Mouse (Mus musculus) NIH3T3 (cell line): ENCODE measurements around the gene Gramd1a.

Experiments
- DNase-seq: peaks from one replicate; pipeline ENCODE4 v3.0.0-alpha.2; 2012; ENCODE audit warnings: low read depth

Gene Gramd1a

DNA sequence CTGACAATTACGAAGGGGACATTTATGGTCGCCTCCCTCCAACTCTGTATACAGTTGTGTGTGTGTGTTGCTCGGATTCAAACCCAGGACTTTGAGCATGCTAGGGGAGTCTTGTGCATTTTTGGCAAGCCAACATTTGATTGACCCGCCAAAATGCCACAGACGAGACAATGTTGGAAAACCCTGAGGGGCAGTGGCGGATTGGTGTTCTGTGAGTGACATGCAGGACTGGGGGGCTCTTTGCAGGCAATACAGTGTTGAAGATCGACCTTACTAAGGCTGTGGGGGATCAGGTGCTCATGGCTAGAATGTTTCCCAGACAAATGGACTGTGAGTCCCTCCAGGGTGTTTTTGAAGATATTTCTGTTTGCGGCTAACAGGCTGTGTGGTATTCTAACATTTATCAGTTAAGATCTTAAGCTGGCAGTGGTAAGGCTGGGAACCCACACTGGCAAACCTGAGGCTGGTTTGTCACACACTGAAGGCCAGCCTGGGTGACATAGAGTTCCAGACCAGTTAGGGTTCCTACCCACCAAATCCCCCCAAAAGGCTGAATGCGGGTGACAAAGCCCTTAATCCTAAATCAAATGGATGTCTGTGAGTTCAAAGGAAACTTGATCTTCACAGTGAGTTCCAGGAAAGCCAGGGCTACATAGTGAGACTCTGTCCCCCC, 58.7 kb downstream of the Gramd1a start:
- DNase-seq = no peak

DNA sequence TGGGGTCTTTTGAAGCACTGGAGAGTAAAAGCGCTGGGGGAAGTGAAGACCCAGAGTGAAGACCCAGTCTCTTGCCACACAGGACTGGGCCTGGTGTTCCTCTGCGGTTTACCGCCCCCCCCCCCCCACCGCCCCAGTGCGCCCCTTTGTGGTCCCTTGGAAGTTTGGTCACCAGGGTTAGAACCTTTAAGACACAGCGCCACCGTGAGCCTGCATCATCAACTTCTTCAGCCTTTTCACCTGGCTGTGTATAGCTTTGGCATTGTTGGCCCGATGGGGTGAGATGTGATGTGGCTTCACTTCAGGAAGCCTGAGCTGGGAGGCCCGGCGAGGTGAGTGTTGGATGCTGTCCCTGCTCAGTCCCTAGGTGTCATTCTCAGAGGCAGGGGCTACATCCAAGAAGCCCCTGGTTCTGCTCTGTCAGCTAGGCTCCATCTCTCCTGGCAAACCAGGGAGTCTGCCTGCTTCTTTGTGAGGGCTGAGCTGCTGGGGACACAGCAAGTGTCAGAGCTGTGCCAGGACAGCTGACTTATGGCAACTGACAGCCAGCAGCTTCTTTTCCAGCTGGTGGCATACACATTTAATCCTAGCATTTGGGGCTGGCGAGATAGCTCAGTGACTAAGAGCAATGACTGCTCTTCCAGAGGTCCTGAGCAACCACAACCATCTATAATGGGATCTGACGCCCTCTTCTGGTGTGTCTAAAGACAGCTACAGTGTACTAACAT, 60.8 kb downstream of the Gramd1a start:
- no peak for DNase-seq

DNA sequence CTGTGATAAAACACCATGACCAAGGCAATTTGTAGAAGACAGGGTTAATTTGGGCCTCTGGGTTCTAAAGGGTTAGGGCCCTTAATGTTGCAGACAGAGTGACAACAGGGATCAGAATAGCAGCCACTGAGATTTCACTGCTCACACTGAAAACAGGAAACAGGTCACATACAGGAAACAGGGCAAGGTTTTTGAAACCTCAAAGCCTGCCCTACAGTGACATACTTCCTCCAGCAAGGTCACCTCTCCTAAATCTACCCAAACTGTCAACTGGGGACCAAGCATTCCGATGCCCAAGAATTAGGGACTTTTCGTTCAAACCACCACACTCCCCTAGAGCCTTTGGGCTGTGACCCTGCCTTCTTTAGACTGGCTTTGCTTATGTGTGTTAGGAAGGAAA, 66.0 kb downstream of the Gramd1a start:
- DNase-seq = no peak

DNA sequence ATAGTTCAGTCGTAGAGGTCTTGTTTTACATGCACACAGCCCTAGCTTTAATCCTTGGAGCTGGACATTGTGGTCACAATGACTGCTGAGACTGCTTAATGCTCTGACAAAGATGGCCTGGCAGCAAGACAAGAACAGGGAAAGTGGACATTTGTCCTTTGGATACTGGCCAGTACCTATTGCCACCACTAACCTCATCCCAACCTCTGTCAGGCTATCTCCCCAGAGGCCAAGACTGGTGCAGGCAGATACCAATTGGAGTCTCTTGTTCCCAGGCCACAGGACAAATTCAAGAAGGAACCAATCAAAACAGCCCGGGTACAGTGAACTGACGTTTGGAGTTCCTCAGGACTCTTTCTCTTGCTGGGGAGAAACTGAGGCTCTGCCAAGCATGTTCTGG, 67.5 kb downstream of the Gramd1a start:
- no peak for DNase-seq

DNA sequence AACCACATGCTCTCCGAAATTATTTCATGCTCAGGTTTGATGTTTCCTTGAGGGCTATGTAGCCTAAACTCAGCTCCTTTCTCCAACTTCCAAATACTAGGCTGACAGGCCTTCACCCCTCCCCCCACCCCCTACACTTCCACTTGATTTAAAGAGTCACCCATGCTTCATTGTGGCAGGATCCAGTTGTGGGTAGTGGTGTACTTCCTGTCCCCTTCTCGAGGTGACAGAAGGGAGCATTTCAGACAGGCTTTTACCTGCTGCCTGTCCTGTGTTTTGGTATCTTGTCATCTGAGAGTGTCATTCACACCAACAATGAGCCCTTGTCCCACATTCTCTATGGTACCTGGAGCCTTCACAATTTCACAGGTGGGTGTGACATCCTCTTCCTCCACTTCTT, 68.4 kb downstream of the Gramd1a start:
- DNase-seq = no peak

DNA sequence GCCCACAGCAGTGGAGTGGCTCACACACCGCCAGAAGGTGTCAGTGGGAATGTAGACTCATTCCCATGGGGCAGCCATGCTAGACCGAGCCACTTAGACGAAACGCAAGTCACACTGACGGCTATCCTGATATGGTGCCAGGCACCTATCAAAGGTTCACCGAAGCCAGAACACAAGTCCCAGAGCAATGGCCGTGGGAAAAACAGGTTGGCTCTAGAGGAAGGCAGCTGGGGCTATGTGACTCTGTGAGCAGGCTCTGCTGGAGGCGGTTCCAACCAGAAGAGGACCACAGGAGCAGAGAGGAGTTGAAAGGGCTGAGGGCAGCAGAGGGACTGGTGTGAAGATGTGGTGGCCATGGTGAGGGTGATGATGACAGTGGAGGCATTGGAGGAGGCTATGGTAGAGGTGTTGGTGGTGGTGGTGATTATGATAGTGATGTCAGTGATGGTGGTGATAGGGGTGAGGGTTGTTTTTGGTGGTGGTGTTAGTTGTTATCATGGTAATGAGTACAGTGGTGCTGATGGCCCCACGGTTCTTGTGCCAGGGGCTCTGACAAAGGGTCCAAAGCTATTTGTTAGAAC, 69.4 kb downstream of the Gramd1a start:
- no peak for DNase-seq

DNA sequence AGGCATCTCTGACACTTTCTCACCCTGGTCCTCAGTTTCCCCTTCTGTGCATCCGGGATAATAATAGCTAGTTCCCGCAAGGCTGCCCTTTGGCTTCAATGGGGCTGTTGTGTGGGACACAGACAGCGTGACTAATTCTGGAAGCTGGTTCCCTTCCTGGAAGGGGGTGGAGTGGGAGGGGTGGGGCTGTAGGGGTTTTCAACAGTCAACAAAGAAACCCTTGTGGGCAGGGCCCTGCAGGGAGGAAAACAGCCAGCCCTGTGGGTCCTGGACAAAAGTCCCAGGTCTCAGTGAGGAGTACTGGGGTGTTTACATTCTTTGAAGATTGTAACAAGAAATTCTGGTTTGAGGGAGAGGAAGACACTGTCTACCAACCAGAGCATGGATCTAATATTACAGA, 70.5 kb downstream of the Gramd1a start:
- DNase-seq = peak; percentile 52

DNA sequence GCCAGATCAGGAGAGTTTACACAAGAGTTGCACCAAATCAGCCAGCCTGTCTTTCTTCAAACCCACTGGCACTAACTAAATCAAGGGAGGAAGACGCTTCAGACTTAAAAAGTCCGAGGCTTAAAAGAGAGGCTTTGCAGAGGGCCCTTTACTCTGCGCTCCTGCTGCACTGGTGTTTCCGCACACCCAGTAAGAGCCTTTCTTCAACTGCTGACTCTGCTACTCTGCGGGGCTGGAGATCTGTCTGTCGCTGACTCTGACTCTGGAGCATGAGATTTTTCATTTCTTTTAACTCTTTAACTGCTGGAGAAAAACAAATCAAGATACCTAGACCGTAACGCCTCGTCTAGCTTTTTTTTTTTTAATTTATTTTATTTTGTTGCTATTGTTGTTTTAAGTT, 71.6 kb downstream of the Gramd1a start:
- DNase-seq = no peak

DNA sequence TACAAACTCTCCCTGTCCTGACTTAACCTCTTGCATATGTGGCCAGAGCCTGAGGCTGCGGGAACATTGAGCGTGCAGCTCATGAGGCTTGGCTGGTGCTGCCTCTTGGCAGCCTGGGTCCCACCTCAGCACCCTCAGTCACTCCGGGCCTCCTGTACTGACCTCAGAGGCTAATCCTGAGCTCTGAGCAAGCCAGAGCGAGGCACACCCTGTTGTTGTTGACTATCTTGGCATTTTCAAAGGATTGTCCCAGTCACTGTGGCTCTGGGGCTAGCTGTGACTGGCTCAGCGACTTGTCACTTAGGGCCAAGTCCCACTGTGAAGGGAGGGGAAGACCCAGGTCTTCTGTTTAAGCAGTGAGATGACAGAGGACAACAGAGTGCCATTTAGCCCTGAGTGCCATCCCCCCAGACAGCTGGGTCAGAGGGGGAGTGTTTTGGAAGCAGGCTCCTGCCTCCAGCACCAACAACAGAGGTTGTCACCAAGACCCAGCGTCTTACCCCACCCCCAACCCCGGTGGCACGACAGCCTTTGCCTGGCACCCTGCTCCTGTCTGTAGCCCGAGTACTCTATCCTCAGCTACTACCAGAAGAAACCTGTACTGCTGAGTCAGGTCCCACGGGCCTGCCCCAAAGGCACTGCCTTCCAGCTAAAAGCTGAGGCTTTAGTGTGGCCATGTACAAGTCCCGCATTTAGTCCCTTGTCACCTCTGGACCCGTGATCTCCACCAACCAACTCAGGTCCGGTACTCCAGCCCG, 72.7 kb downstream of the Gramd1a start:
- no peak for DNase-seq

DNA sequence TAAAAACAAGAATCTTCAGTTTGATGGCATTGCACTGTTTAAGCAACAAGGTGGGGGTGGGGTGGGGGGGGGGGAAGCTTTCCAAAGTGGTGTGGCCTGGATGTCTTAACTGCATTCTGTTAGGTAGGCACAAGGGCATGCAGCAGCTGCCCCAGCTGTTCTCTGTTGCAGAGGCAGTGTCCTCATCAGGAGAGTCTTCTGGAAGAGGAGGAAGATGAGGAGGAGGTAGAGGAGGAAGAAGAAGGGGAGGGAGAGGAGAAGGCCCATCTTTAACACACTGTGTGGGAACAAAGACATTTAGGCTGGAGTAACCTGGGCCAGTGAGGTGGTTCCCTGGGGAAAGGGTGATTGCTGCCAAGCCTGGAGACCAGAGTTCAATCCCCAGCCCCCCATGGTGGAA, 73.6 kb downstream of the Gramd1a start:
- no peak for DNase-seq

DNA sequence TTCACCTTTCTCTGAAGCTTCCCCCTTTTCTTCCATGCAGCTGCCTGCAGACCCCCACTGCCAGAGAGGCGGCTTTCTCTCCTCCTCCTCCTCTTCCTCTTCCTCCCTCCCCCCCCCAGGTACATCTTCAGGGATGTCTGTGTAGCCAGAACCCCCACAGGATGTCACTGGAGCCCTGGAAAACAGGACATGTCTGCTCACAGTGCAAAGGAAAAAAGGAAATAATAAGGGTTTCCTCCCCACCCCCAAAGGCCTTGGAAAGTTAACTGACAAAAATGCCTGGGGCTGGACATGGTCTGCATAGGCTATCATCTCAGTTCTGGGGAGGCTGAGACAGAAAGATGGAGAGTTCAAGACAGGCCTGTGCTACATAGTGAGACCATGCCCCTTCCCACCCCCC, 74.6 kb downstream of the Gramd1a start:
- DNase-seq = no peak

DNA sequence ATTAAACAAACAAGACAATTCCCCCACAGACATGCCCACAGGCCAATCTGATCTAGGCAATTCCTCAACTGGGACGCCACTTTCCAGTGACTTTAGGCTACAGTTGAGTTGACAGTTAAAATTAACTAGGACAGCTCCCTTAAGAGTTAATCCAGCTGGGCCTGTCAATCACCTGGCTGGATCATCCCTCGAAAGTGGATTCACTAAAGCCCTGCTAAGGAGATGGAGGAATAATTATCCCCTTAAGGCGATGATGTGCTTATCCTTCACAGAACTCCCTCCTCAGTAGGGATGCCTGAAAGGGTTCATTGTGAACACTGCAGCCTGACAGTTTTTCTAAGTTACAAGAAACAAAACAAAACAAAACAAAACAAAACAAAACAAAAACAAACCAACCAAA, 75.1 kb downstream of the Gramd1a start:
- DNase-seq = no peak
